Mouse (Mus musculus): Measurements from ENCODE around the gene Rere. TPM values are rescaled to one million over a fixed set of nuclear protein-coding genes. Genes with fewer than 3 reads are reported as not detected.

Rere gene
- total and polyA plus RNA-seq, 3 experiments: 3.1 to 36.5 (median 8.7) TPM

- DNase-seq (ENCODE audit: extremely low read depth): peak; percentile 42
- Histone ChIP-seq H3K4me2 (ENCODE audit: insufficient read depth, low read depth, poor library complexity, severe bottlenecking) (peak overlapping the region; percentile 69), H3K27me3 (replicated peaks) (no peaks in the 10 kb centered on the region), H3K9ac (ENCODE audit: insufficient read depth, low read depth) (peak overlapping the region; percentile 70), H3K4me1 (ENCODE audit: control insufficient read depth in 1 of 2, insufficient read depth in 2 of 2) (peaks cover 16 to 70% of the 10 kb centered on the region in 2 experiments), H3K36me3 (replicated peaks in 1 of 2; ENCODE audit: control insufficient read depth in 1 of 2, insufficient read depth in 1 of 2, low read length in 1 of 2) (peaks cover 13 to 46% of the 10 kb centered on the region in 2 experiments), H3K79me2 (replicated peaks; ENCODE audit: control insufficient read depth, extremely low read depth, insufficient read depth, poor library complexity, severe bottlenecking) (peaks cover 15% of the 10 kb centered on the region), H3K4me3 (replicated peaks in 1 of 3; ENCODE audit: low read depth in 2 of 3, low read length in 2 of 3, poor library complexity in 1 of 3) (peak overlapping the region; percentile 22 to 41 (median 26)), H3K9me3 (replicated peaks; ENCODE audit: low read length) (no peaks in the 10 kb centered on the region), H3K27ac (ENCODE audit: insufficient read depth, low read depth) (peak overlapping the region; percentile 54)
- in situ Hi-C loops (cut with MboI; ENCODE audit: low pct_ligation_motif_present, low pct_unique_long_range_greater_than_20kb, low sequenced_read_pairs) (no loop called here), dilution Hi-C loops (cut with MboI; ENCODE audit: extremely low pct_ligation_motif_present, extremely low pct_unique_long_range_greater_than_20kb, low sequenced_read_pairs) (no loop called here)
- TF ChIP-seq MEF2A (IDR thresholded peaks at IDR 0.05; ENCODE audit: borderline replicate concordance, low read depth, low read length) (0 out of 2 replicates have a peak, but pooled peaks have one; percentile 39), EP300 (IDR thresholded peaks at IDR 0.05; ENCODE audit: low read length) (no peak), ZNF384 (IDR thresholded peaks at IDR 0.05; ENCODE audit: low read depth, low read length) (peak; percentile 81), BHLHE40 (IDR thresholded peaks at IDR 0.05; ENCODE audit: low read depth, low read length) (no peak), RAD21 (IDR thresholded peaks at IDR 0.05; ENCODE audit: low read depth, low read length) (peak; percentile 33), MXI1 (IDR thresholded peaks at IDR 0.05; ENCODE audit: low read depth, low read length) (peak; percentile 19; the same call in 1 of the 2 replicates), SMC3 (IDR thresholded peaks at IDR 0.05; ENCODE audit: low read depth, low read length) (peak; percentile 42), CTCF (conservative IDR thresholded peaks at IDR 0.05 in 1 of 2, IDR thresholded peaks at IDR 0.05 in 1 of 2; ENCODE audit: low read depth in 2 of 2, low read length in 2 of 2) (peak in 1 of 2 experiments; percentile 68; a peak in 2 of 4 replicates), IRF4 (IDR thresholded peaks at IDR 0.05; ENCODE audit: low read depth, low read length) (no peak; the same call in 1 of the 2 replicates), POLR2A (IDR thresholded peaks at IDR 0.05; ENCODE audit: low read depth, low read length) (peak; percentile 33; the same call in 1 of the 2 replicates), KAT2A (IDR thresholded peaks at IDR 0.05; ENCODE audit: insufficient replicate concordance, low read length) (no peak)
Measured at GRCm38 (mm10) chr4:150406320-150406719, 124.9 kb downstream of the Rere start.

- in situ Hi-C loops (cut with MboI; ENCODE audit: low pct_ligation_motif_present, low pct_unique_long_range_greater_than_20kb, low sequenced_read_pairs) (no loop called here), dilution Hi-C loops (cut with MboI; ENCODE audit: extremely low pct_ligation_motif_present, extremely low pct_unique_long_range_greater_than_20kb, low sequenced_read_pairs) (no loop called here)
- H3K4me3 ChIP-seq (replicated peaks in 1 of 3; ENCODE audit: low read depth in 2 of 3, low read length in 2 of 3, poor library complexity in 1 of 3): peak overlapping the region; percentile 22 to 41 (median 26)
- H3K79me2 ChIP-seq (replicated peaks; ENCODE audit: control insufficient read depth, extremely low read depth, insufficient read depth, poor library complexity, severe bottlenecking): peaks cover 15% of the 10 kb centered on the region
- peak overlapping the region; percentile 54 for H3K27ac ChIP-seq (ENCODE audit: insufficient read depth, low read depth)
- TF ChIP-seq MXI1 (IDR thresholded peaks at IDR 0.05; ENCODE audit: low read depth, low read length) (peak; percentile 51; the same call in 1 of the 2 replicates), NELFE (IDR thresholded peaks at IDR 0.05; ENCODE audit: low read depth, low read length) (no peak), CHD1 (IDR thresholded peaks at IDR 0.05; ENCODE audit: low read depth, low read length) (peak; percentile 68; the same call in 1 of the 2 replicates), USF2 (conservative IDR thresholded peaks at IDR 0.05; ENCODE audit: low read depth, low read length) (no peak), MEF2A (IDR thresholded peaks at IDR 0.05; ENCODE audit: borderline replicate concordance, low read depth, low read length) (no peak), EP300 (IDR thresholded peaks at IDR 0.05; ENCODE audit: low read length) (peak; percentile 56), IRF4 (IDR thresholded peaks at IDR 0.05; ENCODE audit: low read depth, low read length) (peak; percentile 59; the same call in 1 of the 2 replicates), SIN3A (IDR thresholded peaks at IDR 0.05; ENCODE audit: low read length) (0 out of 2 replicates have a peak, but pooled peaks have one; percentile 22)
- H3K4me1 ChIP-seq (ENCODE audit: control insufficient read depth in 1 of 2, insufficient read depth in 2 of 2): peaks cover 16 to 65% of the 10 kb centered on the region in 2 experiments
- H3K9ac ChIP-seq (ENCODE audit: insufficient read depth, low read depth): no peak overlapping the region; the same call in 1 of the 2 replicates
- DNase-seq (ENCODE audit: extremely low read depth): no peak
- H3K27me3 ChIP-seq (replicated peaks): no peaks in the 10 kb centered on the region
- peaks cover 13 to 50% of the 10 kb centered on the region in 2 experiments for H3K36me3 ChIP-seq (replicated peaks in 1 of 2; ENCODE audit: control insufficient read depth in 1 of 2, insufficient read depth in 1 of 2, low read length in 1 of 2)
- H3K9me3 ChIP-seq (replicated peaks; ENCODE audit: low read length): no peaks in the 10 kb centered on the region
- peak overlapping the region; percentile 69 for H3K4me2 ChIP-seq (ENCODE audit: insufficient read depth, low read depth, poor library complexity, severe bottlenecking)
Measured at GRCm38 (mm10) chr4:150406821-150407220, 125.4 kb downstream of the Rere start.

Measured in CH12.LX (cell line).